ENCODE assay signal across 8 mouse cellular contexts in genomic region chr2:131096101-131096795, GRCm38 (mm10). TPM values are rescaled to one million over a fixed set of nuclear protein-coding genes. Genes with fewer than 3 reads are reported as not detected.
DNase-seq lines count a peak whose midpoint lies in the region; ATAC-seq and TF ChIP-seq lines count a peak whose summit lies in the region.

No protein-coding gene starts in this region.

- 10% methylated on average over 9 of the region's 9 CpGs for WGBS in hindbrain, embryonic 10.5 days
- 8% methylated on average over 9 of the region's 9 CpGs for WGBS in hindbrain, embryonic 14.5 days
- WGBS in intestine, embryonic 15.5 days = 8% methylated on average over 9 of the region's 9 CpGs
- WGBS in liver, postnatal 0 days (ENCODE audit: insufficient replicate concordance) = 16% methylated on average over 9 of the region's 9 CpGs
- 16% methylated on average over 9 of the region's 9 CpGs for WGBS in small intestine, adult 2 months

- peak; percentile 58 for DNase-seq in hindbrain, embryonic 10.5 days (ENCODE audit: low spot score)
- no peak for DNase-seq in hindbrain, embryonic 14.5 days (ENCODE audit: low spot score)
- peak; percentile 21 for DNase-seq in adrenal gland, postnatal 25 days
- DNase-seq in gastrocnemius, postnatal 14 days = peak; percentile 32
- peak; percentile 64 for DNase-seq in liver, postnatal 0 days
- DNase-seq in frontal cortex, postnatal 25 days (ENCODE audit: low spot score in 2 of 2) = no peak

- no peaks in the 10 kb centered on the region for H3K27me3 ChIP-seq in hindbrain, embryonic 10.5 days (ENCODE audit: insufficient read depth, poor library complexity, severe bottlenecking)
- no peaks in the 10 kb centered on the region for H3K27me3 ChIP-seq in hindbrain, embryonic 14.5 days (ENCODE audit: control insufficient read depth, insufficient read depth, low read length)
- H3K27me3 ChIP-seq in intestine, embryonic 15.5 days (replicated peaks) = no peaks in the 10 kb centered on the region
- no peaks in the 10 kb centered on the region for H3K27me3 ChIP-seq in liver, postnatal 0 days (ENCODE audit: insufficient read depth, low read length)
- H3K27me3 ChIP-seq in small intestine, adult 2 months (ENCODE audit: control insufficient read depth, insufficient read depth, low read length) = no peaks in the 10 kb centered on the region

- no peak overlapping the region for H3K9ac ChIP-seq in hindbrain, embryonic 14.5 days
- H3K9ac ChIP-seq in intestine, embryonic 15.5 days = 0 out of 2 replicates have a peak overlapping the region, but pooled peaks have one; percentile 8
- H3K9ac ChIP-seq in liver, postnatal 0 days (replicated peaks) = peak overlapping the region; percentile 44; the same call in 1 of the 2 replicates

- no peaks in the 10 kb centered on the region for H3K9me3 ChIP-seq in hindbrain, embryonic 10.5 days
- no peaks in the 10 kb centered on the region for H3K9me3 ChIP-seq in hindbrain, embryonic 14.5 days (ENCODE audit: control insufficient read depth, low read length)
- no peaks in the 10 kb centered on the region for H3K9me3 ChIP-seq in intestine, embryonic 15.5 days
- H3K9me3 ChIP-seq in liver, postnatal 0 days (ENCODE audit: low read length) = no peaks in the 10 kb centered on the region

- H3K4me1 ChIP-seq in hindbrain, embryonic 10.5 days (replicated peaks) = peaks cover 25% of the 10 kb centered on the region
- no peaks in the 10 kb centered on the region for H3K4me1 ChIP-seq in hindbrain, embryonic 14.5 days (replicated peaks; ENCODE audit: control insufficient read depth, insufficient read depth, low read length)
- 0 out of 2 replicates have a peak, but pooled peaks cover 7% of the 10 kb centered on the region for H3K4me1 ChIP-seq in intestine, embryonic 15.5 days (replicated peaks)
- H3K4me1 ChIP-seq in liver, postnatal 0 days (ENCODE audit: insufficient read depth) = peaks cover 16% of the 10 kb centered on the region
- 0 out of 2 replicates have a peak, but pooled peaks cover 2% of the 10 kb centered on the region for H3K4me1 ChIP-seq in small intestine, adult 2 months (ENCODE audit: control insufficient read depth, insufficient read depth, insufficient read length, low read length)

- no peaks in the 10 kb centered on the region for H3K36me3 ChIP-seq in hindbrain, embryonic 10.5 days
- no peaks in the 10 kb centered on the region for H3K36me3 ChIP-seq in hindbrain, embryonic 14.5 days (replicated peaks; ENCODE audit: control insufficient read depth, insufficient read depth)
- H3K36me3 ChIP-seq in intestine, embryonic 15.5 days = no peaks in the 10 kb centered on the region
- H3K36me3 ChIP-seq in liver, postnatal 0 days (replicated peaks; ENCODE audit: insufficient read depth, low read length) = no peaks in the 10 kb centered on the region
- no peaks in the 10 kb centered on the region for H3K36me3 ChIP-seq in small intestine, adult 2 months (ENCODE audit: control insufficient read depth, insufficient read depth, low read length)

- TF ChIP-seq POLR2A in small intestine, adult 2 months (IDR thresholded peaks at IDR 0.05; ENCODE audit: low read depth, low read length) = no peak

- intact Hi-C loops in gastrocnemius, postnatal 14 days (cut with DNase I; ENCODE audit: low total_unique reads) = loop anchor here (5.0 kb wide), 3 partner anchors 46 to 321 kb away; no protein-coding TSS in a partner anchor

- no peak for ATAC-seq in hindbrain, embryonic 14.5 days (ENCODE audit: low FRiP score)
- ATAC-seq in intestine, embryonic 15.5 days = peak; percentile 92
- ATAC-seq in liver, postnatal 0 days = peak; percentile 91

- TF ChIP-seq EP300 in liver, postnatal 0 days (IDR thresholded peaks at IDR 0.05; ENCODE audit: low read depth) = peak; percentile 65; the same call in 1 of the 2 replicates

- TF ChIP-seq CTCF in liver, postnatal 0 days (IDR thresholded peaks at IDR 0.05; ENCODE audit: low read depth) = no peak
- no peak for TF ChIP-seq CTCF in small intestine, adult 2 months (IDR thresholded peaks at IDR 0.05; ENCODE audit: extremely low read depth, insufficient read length, insufficient replicate concordance, low read depth, low read length)

- peak overlapping the region; percentile 23 for H3K4me3 ChIP-seq in hindbrain, embryonic 10.5 days
- H3K4me3 ChIP-seq in hindbrain, embryonic 14.5 days (replicated peaks; ENCODE audit: low read length) = no peak overlapping the region
- no peak overlapping the region for H3K4me3 ChIP-seq in intestine, embryonic 15.5 days (replicated peaks)
- 0 out of 2 replicates have a peak overlapping the region, but pooled peaks have one; percentile 2 for H3K4me3 ChIP-seq in liver, postnatal 0 days (ENCODE audit: low read depth, low read length)
- peak overlapping the region; percentile 16; the same call in 1 of the 2 replicates for H3K4me3 ChIP-seq in small intestine, adult 2 months (ENCODE audit: low read depth, low read length)

- H3K4me2 ChIP-seq in hindbrain, embryonic 14.5 days (replicated peaks) = no peak overlapping the region
- H3K4me2 ChIP-seq in intestine, embryonic 15.5 days (replicated peaks) = peak overlapping the region; percentile 41
- H3K4me2 ChIP-seq in liver, postnatal 0 days (ENCODE audit: low read depth, low read length) = peak overlapping the region; percentile 59

- H3K27ac ChIP-seq in hindbrain, embryonic 10.5 days = peak overlapping the region; percentile 86
- no peak overlapping the region for H3K27ac ChIP-seq in hindbrain, embryonic 14.5 days
- H3K27ac ChIP-seq in intestine, embryonic 15.5 days = peak overlapping the region; percentile 70
- peak overlapping the region; percentile 91 for H3K27ac ChIP-seq in liver, postnatal 0 days (ENCODE audit: low read depth)
- H3K27ac ChIP-seq in small intestine, adult 2 months (ENCODE audit: insufficient read depth, low read depth, low read length) = no peak overlapping the region

RNA-seq across cellular contexts. Expression of gene Siglec1, which starts 9.7 kb away (rescaled TPM):
- polyA plus RNA-seq in hindbrain, embryonic 10.5 days (2016; fragmentation: Nextera tagmentation; extraction: Ambion mirVana) = 0.10 and 0.16 TPM in 2 replicates
- 0.27 and 0.39 TPM in 2 replicates for polyA plus RNA-seq in hindbrain, embryonic 14.5 days (2014; fragmentation: Nextera tagmentation; extraction: Ambion mirVana)
- total RNA-seq in adrenal gland, postnatal 25 days (2021) = 2.6 and 2.7 TPM in 2 replicates
- under 1 TPM; 0.78 to 0.90 TPM for total RNA-seq in gastrocnemius, postnatal 14 days (2021)
- polyA plus RNA-seq in intestine, embryonic 15.5 days (2015; fragmentation: Nextera tagmentation; extraction: Ambion mirVana) = 0.24 and 0.35 TPM in 2 replicates
- polyA plus RNA-seq in liver, postnatal 0 days (2015; fragmentation: Nextera tagmentation; extraction: Ambion mirVana) = 1.9 and 2.0 TPM in 2 replicates
- polyA plus RNA-seq in small intestine, adult 2 months (2012; rRNA removed) = 1.9 and 2.7 TPM in 2 replicates

RNA-seq across cellular contexts. Expression of gene Hspa12b, which starts 30.8 kb away (rescaled TPM):
- 6.4 and 7.6 TPM in 2 replicates for polyA plus RNA-seq in hindbrain, embryonic 10.5 days (2016; fragmentation: Nextera tagmentation; extraction: Ambion mirVana)
- polyA plus RNA-seq in hindbrain, embryonic 14.5 days (2014; fragmentation: Nextera tagmentation; extraction: Ambion mirVana) = 2.2 and 3.3 TPM in 2 replicates
- 10.8 and 12.2 TPM in 2 replicates for total RNA-seq in adrenal gland, postnatal 25 days (2021)
- 10 to 100 TPM; 14.5 to 18.3 TPM for total RNA-seq in gastrocnemius, postnatal 14 days (2021)
- polyA plus RNA-seq in intestine, embryonic 15.5 days (2015; fragmentation: Nextera tagmentation; extraction: Ambion mirVana) = 9.1 and 9.7 TPM in 2 replicates
- 0.65 and 0.67 TPM in 2 replicates for polyA plus RNA-seq in liver, postnatal 0 days (2015; fragmentation: Nextera tagmentation; extraction: Ambion mirVana)
- polyA plus RNA-seq in small intestine, adult 2 months (2012; rRNA removed) = 2.2 and 3.3 TPM in 2 replicates

RNA-seq across cellular contexts. Expression of gene Adam33, which starts 32.6 kb away (rescaled TPM):
- 0.29 and 0.55 TPM in 2 replicates for polyA plus RNA-seq in hindbrain, embryonic 10.5 days (2016; fragmentation: Nextera tagmentation; extraction: Ambion mirVana)
- polyA plus RNA-seq in hindbrain, embryonic 14.5 days (2014; fragmentation: Nextera tagmentation; extraction: Ambion mirVana) = 0.81 and 1.4 TPM in 2 replicates
- total RNA-seq in adrenal gland, postnatal 25 days (2021) = 3.8 and 4.8 TPM in 2 replicates
- total RNA-seq in gastrocnemius, postnatal 14 days (2021) = 1 to 10 TPM; 2.5 to 3.9 TPM
- polyA plus RNA-seq in intestine, embryonic 15.5 days (2015; fragmentation: Nextera tagmentation; extraction: Ambion mirVana) = 3.3 and 4.0 TPM in 2 replicates
- polyA plus RNA-seq in liver, postnatal 0 days (2015; fragmentation: Nextera tagmentation; extraction: Ambion mirVana) = 1.2 TPM in 2 replicates
- 12.4 and 13.1 TPM in 2 replicates for polyA plus RNA-seq in small intestine, adult 2 months (2012; rRNA removed)

RNA-seq across cellular contexts. Expression of gene Gm11037, which starts 37.0 kb away (rescaled TPM):
- not detected in 2 replicates for polyA plus RNA-seq in hindbrain, embryonic 10.5 days (2016; fragmentation: Nextera tagmentation; extraction: Ambion mirVana)
- polyA plus RNA-seq in hindbrain, embryonic 14.5 days (2014; fragmentation: Nextera tagmentation; extraction: Ambion mirVana) = not detected in 2 replicates
- not detected in 2 replicates for total RNA-seq in adrenal gland, postnatal 25 days (2021)
- total RNA-seq in gastrocnemius, postnatal 14 days (2021) = not detected
- not detected in 2 replicates for polyA plus RNA-seq in intestine, embryonic 15.5 days (2015; fragmentation: Nextera tagmentation; extraction: Ambion mirVana)
- polyA plus RNA-seq in liver, postnatal 0 days (2015; fragmentation: Nextera tagmentation; extraction: Ambion mirVana) = not detected in 2 replicates
- not detected in 2 replicates for polyA plus RNA-seq in small intestine, adult 2 months (2012; rRNA removed)

RNA-seq across cellular contexts. Expression of gene Gfra4, which starts 53.4 kb away (rescaled TPM):
- 4.9 and 6.1 TPM in 2 replicates for polyA plus RNA-seq in hindbrain, embryonic 10.5 days (2016; fragmentation: Nextera tagmentation; extraction: Ambion mirVana)
- 49.2 and 50.8 TPM in 2 replicates for polyA plus RNA-seq in hindbrain, embryonic 14.5 days (2014; fragmentation: Nextera tagmentation; extraction: Ambion mirVana)
- total RNA-seq in adrenal gland, postnatal 25 days (2021) = 4.2 and 6.3 TPM in 2 replicates
- 1 to 10 TPM; 3.8 to 5.1 TPM for total RNA-seq in gastrocnemius, postnatal 14 days (2021)
- polyA plus RNA-seq in intestine, embryonic 15.5 days (2015; fragmentation: Nextera tagmentation; extraction: Ambion mirVana) = 8.8 and 9.6 TPM in 2 replicates
- 0.07 and 0.26 TPM in 2 replicates for polyA plus RNA-seq in liver, postnatal 0 days (2015; fragmentation: Nextera tagmentation; extraction: Ambion mirVana)
- polyA plus RNA-seq in small intestine, adult 2 months (2012; rRNA removed) = 11.1 and 17.0 TPM in 2 replicates

Comparison
In these comparisons a context has a peak if more than half of its experiments do, and no peak if none do; other contexts are left out.
1. DNase-seq: peak in hindbrain, embryonic 10.5 days (single experiment), adrenal gland, postnatal 25 days (single experiment), gastrocnemius, postnatal 14 days (single experiment) and liver, postnatal 0 days (single experiment); none in hindbrain, embryonic 14.5 days (single experiment) and frontal cortex, postnatal 25 days (0 of 2).
2. H3K27ac ChIP-seq: peak in hindbrain, embryonic 10.5 days (single experiment), intestine, embryonic 15.5 days (single experiment) and liver, postnatal 0 days (single experiment); none in hindbrain, embryonic 14.5 days (single experiment) and small intestine, adult 2 months (single experiment).
3. H3K4me3 ChIP-seq: peak in hindbrain, embryonic 10.5 days (single experiment), liver, postnatal 0 days (single experiment) and small intestine, adult 2 months (single experiment); none in hindbrain, embryonic 14.5 days (single experiment) and intestine, embryonic 15.5 days (single experiment).